Mouse (Mus musculus) T-cell, adult 66 days (primary cell): ENCODE data around the gene Plrg1. TPM values are rescaled to one million over a fixed set of nuclear protein-coding genes. Genes with fewer than 3 reads are reported as not detected.

Experiments used
- total RNA-seq, 2 experiments: library from RNA; stranded (reverse); gene quantifications; 3 replicates in 1 of 2; 4 replicates in 1 of 2; pipeline ENCODE4 v1.2.4; 2023

The Plrg1 gene
- 10 to 100 TPM; 73.0 to 77.0 TPM for total RNA-seq

GRCm38 (mm10) chr3:83055281-83056038 is at the start of gene Plrg1:
Gene Plrg1 (plus strand): TSS chr3:83055522.

GRCm38 (mm10) chr3:83007557-83007956 is 47.8 kb upstream of the Plrg1 start, which contains the start of gene Fgg:
Gene Fgg (plus strand): TSS chr3:83007724.

GRCm38 (mm10) chr3:83025475-83026301 is 29.6 kb upstream of the Plrg1 start, which contains the start of gene Fga:
Gene Fga (plus strand): TSS chr3:83026076.

GRCm38 (mm10) chr3:83049680-83050079 is 5.6 kb upstream of the Plrg1 start, which contains the start of gene Fgb:
Gene Fgb (minus strand): TSS chr3:83049863.

Other genes with a start within 250 kb of the Plrg1 start
- gene Rbm46, start 179.0 kb upstream of the Plrg1 start, total RNA-seq = not detected
- gene Lrat, start 151.5 kb upstream of the Plrg1 start, total RNA-seq = not detected
- not detected for gene Fgg, start 47.8 kb upstream of the Plrg1 start, total RNA-seq
- gene Fga, start 29.4 kb upstream of the Plrg1 start, total RNA-seq = not detected
- gene Fgb, start 5.7 kb upstream of the Plrg1 start, total RNA-seq = not detected
- gene Dchs2, start 72.4 kb downstream of the Plrg1 start, total RNA-seq = not detected